Mouse (Mus musculus) CH12.LX (cell line): ENCODE results near the gene Gamt.

Source experiments
- CHD2 ChIP-seq: IDR thresholded peaks from 2 replicates; pipeline ENCODE4 v1.6.1; 2011; ENCODE audit warnings: low read length, improper control_type of control experiment
- CTCF ChIP-seq, 2 experiments: IDR thresholded peaks in 1 of 2; conservative IDR thresholded peaks in 1 of 2; 2 replicates each; pipeline ENCODE4 v1.5.1; 2011 to 2012; ENCODE audit warnings: low read depth in 2 of 2, low read length in 2 of 2, improper control_type of control experiment in 1 of 2, inconsistent platforms in 1 of 2, mild to moderate bottlenecking in 1 of 2, moderate library complexity in 1 of 2
- JUN ChIP-seq: IDR thresholded peaks from 2 replicates; pipeline ENCODE4 v1.6.1; 2011; ENCODE audit warnings: low read depth, mild to moderate bottlenecking, low read length, improper control_type of control experiment, moderate library complexity; ENCODE audit not compliant: insufficient read depth
- JUND ChIP-seq: conservative IDR thresholded peaks from 2 replicates; pipeline ENCODE4 v1.6.1; 2011; ENCODE audit warnings: low read depth, low read length, improper control_type of control experiment
- MAX ChIP-seq: IDR thresholded peaks from 2 replicates; pipeline ENCODE4 v1.6.1; 2011; ENCODE audit warnings: low read length, improper control_type of control experiment
- POLR2A ChIP-seq: IDR thresholded peaks from 2 replicates; pipeline ENCODE4 v1.6.1; 2011; ENCODE audit warnings: low read depth, mild to moderate bottlenecking, improper control_type of control experiment, low read length
- RAD21 ChIP-seq: IDR thresholded peaks from 2 replicates; pipeline ENCODE4 v1.6.1; 2011; ENCODE audit warnings: low read depth, mild to moderate bottlenecking, low read length, improper control_type of control experiment, moderate library complexity
- TBP ChIP-seq: conservative IDR thresholded peaks from 2 replicates; pipeline ENCODE4 v1.6.1; 2011; ENCODE audit warnings: low read depth, low read length, improper control_type of control experiment
- UBTF ChIP-seq: IDR thresholded peaks from 2 replicates; pipeline ENCODE4 v1.6.1; 2012; ENCODE audit warnings: low read depth, mild to moderate bottlenecking, inconsistent platforms, low read length, improper control_type of control experiment, moderate library complexity
- USF1 ChIP-seq: IDR thresholded peaks from 2 replicates; pipeline ENCODE4 v1.6.1; 2014; ENCODE audit warnings: low read depth, mild to moderate bottlenecking, inconsistent platforms, low read length, improper control_type of control experiment

- TF ChIP-seq RAD21, result no peak
- TF ChIP-seq JUN, result no peak
- TF ChIP-seq USF1, result no peak
- TF ChIP-seq TBP, result no peak
- TF ChIP-seq CHD2, result no peak
- TF ChIP-seq MAX, result no peak
- no peak for TF ChIP-seq CTCF (conservative IDR thresholded peaks at IDR 0.05 in 1 of 2, IDR thresholded peaks at IDR 0.05 in 1 of 2; ENCODE audit: low read depth in 2 of 2, low read length in 2 of 2)
- no peak for TF ChIP-seq JUND
- no peak for TF ChIP-seq POLR2A
- no peak for TF ChIP-seq UBTF
Observed at GRCm38 (mm10) chr10:80279273-80279672, 18.5 kb upstream of the Gamt start.
